Mouse (Mus musculus) forebrain, embryonic 14.5 days (tissue): Measurements from ENCODE around the gene Dop1b. TPM values are rescaled to one million over a fixed set of nuclear protein-coding genes. Genes with fewer than 3 reads are reported as not detected.

Experiments used
- ATAC-seq: fragments of 200-750 bp; cut with Nextera tagmentation; 2 replicates; pipeline ENCODE4 v1.8.0; 2017; ENCODE audit warnings: mild to moderate bottlenecking, moderate library complexity
- DNase-seq: peaks from one replicate; pipeline ENCODE4 v3.0.0-alpha.2; 2015; ENCODE audit warnings: low spot score
- H3K27ac ChIP-seq: fragments of 300-500 bp; sonication (generic); 2 replicates; pipeline ENCODE4 v1.5.1; 2014; ENCODE audit warnings: low read depth, mild to moderate bottlenecking, control low read depth, low read length, moderate library complexity
- H3K27me3 ChIP-seq: fragments of 300-500 bp; sonication (generic); replicated peaks from 2 replicates; pipeline ENCODE4 v1.6.1; 2014; ENCODE audit warnings: low read length, control low read depth, mixed read lengths; ENCODE audit not compliant: control insufficient read depth, insufficient read depth
- H3K36me3 ChIP-seq: fragments of 300-500 bp; sonication (generic); 2 replicates; pipeline ENCODE4 v1.6.1; 2014; ENCODE audit warnings: low read length, control low read depth; ENCODE audit not compliant: control insufficient read depth, insufficient read depth
- H3K4me1 ChIP-seq: fragments of 300-500 bp; sonication (generic); 2 replicates; pipeline ENCODE4 v1.6.1; 2014; ENCODE audit warnings: antibody characterized with exemption, low read length, control low read depth; ENCODE audit not compliant: control insufficient read depth, insufficient read depth
- H3K4me2 ChIP-seq: fragments of 300-500 bp; sonication (generic); 2 replicates; pipeline ENCODE4 v1.6.1; 2014; ENCODE audit warnings: mild to moderate bottlenecking, control low read depth, low read length
- H3K4me3 ChIP-seq: fragments of 300-500 bp; sonication (generic); 2 replicates; pipeline ENCODE4 v1.5.1; 2014; ENCODE audit warnings: low read depth, low read length, control low read depth
- H3K9ac ChIP-seq: fragments of 300-500 bp; sonication (generic); 2 replicates; pipeline ENCODE4 v1.6.1; 2014; ENCODE audit warnings: mild to moderate bottlenecking, low read length, control low read depth, moderate library complexity
- H3K9me3 ChIP-seq: fragments of 300-500 bp; sonication (generic); replicated peaks from 2 replicates; pipeline ENCODE4 v1.6.1; 2016; ENCODE audit warnings: low read length, control low read depth, mixed read lengths; ENCODE audit not compliant: control insufficient read depth
- WGBS: fragments of 180-500 bp; shearing (Covaris S2); extraction: QIAGEN DNeasy Blood & Tissue Kit; methylation state at CpG from one replicate; pipeline ENCODE4 v1.1.7; 2014; 5-methylcytosine and 5-hydroxymethylcytosine counted together
- polyA plus RNA-seq: library from polyadenylated mRNA; unstranded; fragments of >200 nt; fragmentation: Nextera tagmentation; extraction: Ambion mirVana; gene quantifications from 2 replicates; pipeline ENCODE4 v1.2.1, GENCODE M21; 2014

Dop1b gene
- polyA plus RNA-seq, 1 experiment from 2014 or later: 19.6 TPM

- Histone ChIP-seq H3K4me3 (no peak overlapping the region), H3K27ac (no peak overlapping the region), H3K9me3 (no peaks in the 10 kb centered on the region), H3K4me1 (no peaks in the 10 kb centered on the region), H3K27me3 (no peaks in the 10 kb centered on the region), H3K36me3 (peaks cover 28% of the 10 kb centered on the region), H3K9ac (no peak overlapping the region), H3K4me2 (no peak overlapping the region)
- 54% methylated on average over 1 of the region's 1 CpGs for WGBS
- ATAC-seq (no peak), DNase-seq (no peak)
These were observed 31.2 kb downstream of the Dop1b start for GRCm38 (mm10) chr16:93742903-93743302.

DNA sequence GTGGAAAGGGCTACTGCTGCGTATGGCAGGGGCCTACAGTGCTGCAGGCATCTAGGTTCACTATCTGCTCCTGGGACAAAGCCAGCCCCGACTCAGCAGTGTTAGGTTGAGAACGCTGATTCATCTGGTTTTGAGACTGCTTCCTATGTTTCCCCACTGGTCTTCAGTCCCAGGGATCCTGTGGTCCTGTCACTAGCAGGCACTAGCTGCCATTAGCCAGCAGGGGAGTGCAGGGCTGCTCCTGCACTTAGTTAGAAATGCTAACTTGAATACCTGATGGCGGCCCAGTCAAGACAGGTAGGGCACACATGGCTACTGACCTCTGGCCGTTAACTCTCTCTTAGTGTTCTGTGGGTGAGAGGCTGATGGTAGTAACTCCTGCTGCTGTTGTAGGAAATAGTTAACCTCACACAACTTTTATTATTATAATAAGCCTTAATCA is 32.4 kb downstream of the Dop1b start:
- ATAC-seq: no peak
- H3K36me3 ChIP-seq: peaks cover 27% of the 10 kb centered on the region
- WGBS: 79% methylated on average over 5 of the region's 5 CpGs

DNA sequence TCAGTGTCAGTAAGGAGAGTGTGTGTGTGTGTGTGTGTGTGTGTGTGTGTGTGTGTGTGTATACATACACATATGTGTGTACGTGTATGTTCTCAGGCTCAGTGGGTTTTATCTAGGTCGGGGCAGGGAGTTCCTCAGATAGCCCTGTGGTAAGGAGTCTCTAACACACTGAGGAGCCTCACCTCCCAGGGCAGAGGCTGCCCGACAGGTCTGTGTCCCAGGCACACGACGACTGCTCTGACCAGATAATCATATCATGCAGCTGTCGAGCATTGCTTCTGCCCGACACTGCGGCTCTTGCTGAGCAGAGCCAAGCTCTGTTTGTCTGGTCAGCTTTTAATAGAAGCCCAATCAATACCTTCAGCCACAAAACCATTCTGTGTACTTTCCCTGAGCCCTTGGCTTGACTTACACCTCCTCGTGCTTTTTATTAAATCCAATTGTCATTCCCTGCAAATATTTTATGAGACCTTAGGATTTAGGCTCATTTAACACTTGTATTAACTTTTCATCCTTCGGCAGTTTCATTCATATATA is 33.2 kb downstream of the Dop1b start:
- 89% methylated on average over 10 of the region's 10 CpGs for WGBS
- H3K36me3 ChIP-seq: peaks cover 19% of the 10 kb centered on the region
- no peaks in the 10 kb centered on the region for H3K27me3 ChIP-seq
- ATAC-seq (no peak), DNase-seq (no peak)
- H3K9me3 ChIP-seq: no peaks in the 10 kb centered on the region
- H3K4me1 ChIP-seq: no peaks in the 10 kb centered on the region
- no peak overlapping the region for H3K9ac ChIP-seq
- no peak overlapping the region for H3K27ac ChIP-seq
- no peak overlapping the region for H3K4me2 ChIP-seq
- no peak overlapping the region for H3K4me3 ChIP-seq

More for the DNA sequence above, 32.4 kb downstream of the Dop1b start:
- no peak overlapping the region for H3K4me3 ChIP-seq
- no peak for DNase-seq
- H3K4me2 ChIP-seq: no peak overlapping the region
- no peak overlapping the region for H3K9ac ChIP-seq
- no peaks in the 10 kb centered on the region for H3K4me1 ChIP-seq
- H3K27me3 ChIP-seq: no peaks in the 10 kb centered on the region
- no peaks in the 10 kb centered on the region for H3K9me3 ChIP-seq
- H3K27ac ChIP-seq: no peak overlapping the region

DNA sequence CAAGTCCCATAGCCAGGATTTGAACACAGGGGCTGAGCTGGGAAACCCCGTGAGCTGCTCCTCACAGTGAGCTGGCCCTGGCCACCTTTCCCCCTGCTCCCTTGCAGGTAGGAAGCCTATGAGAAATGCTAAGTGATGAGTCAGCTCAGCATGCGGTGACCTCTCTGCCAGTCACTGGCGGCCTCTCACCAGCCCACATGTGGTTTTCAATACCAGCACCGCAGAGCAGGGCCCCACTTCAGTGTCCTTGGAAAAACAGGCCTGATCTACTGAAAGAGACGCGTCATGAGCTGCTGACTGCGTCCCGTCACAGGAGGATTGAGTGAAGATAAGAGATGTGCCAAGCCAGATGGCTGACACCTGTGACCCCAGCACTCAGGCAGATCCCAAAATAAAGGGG is 34.7 kb downstream of the Dop1b start:
- DNase-seq: no peak
- no peak overlapping the region for H3K4me2 ChIP-seq
- H3K4me3 ChIP-seq: no peak overlapping the region
- H3K9ac ChIP-seq: no peak overlapping the region
- H3K36me3 ChIP-seq: peaks cover 11% of the 10 kb centered on the region; the same call in 1 of the 2 replicates
- H3K27ac ChIP-seq: no peak overlapping the region
- 88% methylated on average over 8 of the region's 8 CpGs for WGBS
- no peaks in the 10 kb centered on the region for H3K9me3 ChIP-seq
- no peak for ATAC-seq
- no peaks in the 10 kb centered on the region for H3K27me3 ChIP-seq
- H3K4me1 ChIP-seq: no peaks in the 10 kb centered on the region

DNA sequence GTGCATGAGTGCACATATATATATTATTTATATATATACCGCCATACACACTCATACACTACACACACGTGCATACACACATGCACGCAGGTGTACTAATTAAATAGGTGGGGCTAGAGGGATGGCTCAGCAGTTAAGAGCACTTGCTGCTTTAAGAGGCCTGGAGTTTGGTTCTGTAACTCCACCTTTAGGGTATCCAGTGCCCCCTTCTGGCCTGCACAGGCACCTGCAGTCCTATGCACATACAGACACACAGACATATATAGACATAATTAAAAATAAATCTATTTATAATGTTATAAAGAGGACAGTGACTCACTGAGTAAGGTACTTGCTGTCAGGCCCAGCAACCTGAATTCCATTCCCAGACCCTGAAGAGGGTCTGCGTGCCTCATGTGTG is 35.3 kb downstream of the Dop1b start:
- ATAC-seq: no peak
- 94% methylated on average over 4 of the region's 4 CpGs for WGBS
- Histone ChIP-seq H3K9me3 (no peaks in the 10 kb centered on the region), H3K36me3 (peaks cover 8% of the 10 kb centered on the region; the same call in 1 of the 2 replicates), H3K4me3 (no peak overlapping the region), H3K4me1 (no peaks in the 10 kb centered on the region), H3K9ac (no peak overlapping the region), H3K4me2 (no peak overlapping the region), H3K27ac (no peak overlapping the region), H3K27me3 (no peaks in the 10 kb centered on the region)
- DNase-seq: no peak

DNA sequence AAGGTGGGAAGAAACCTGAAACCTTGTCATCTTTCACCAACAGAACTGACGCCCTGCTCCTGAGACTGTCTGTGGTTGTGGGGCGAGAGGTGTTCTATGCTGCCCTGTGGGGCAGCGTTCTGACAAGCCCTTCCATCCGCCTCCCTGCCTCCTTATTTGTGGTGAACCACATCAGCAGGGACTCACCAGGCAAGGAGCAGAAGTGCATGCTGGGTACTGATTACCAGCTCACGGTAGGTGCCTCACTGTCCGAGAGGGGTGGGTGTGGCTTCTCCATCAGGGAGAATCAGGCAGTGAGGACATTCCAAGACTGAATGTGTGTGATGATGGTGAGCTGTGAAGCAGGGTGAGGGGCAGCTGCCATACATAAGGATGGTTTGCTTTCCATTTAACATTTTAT is 35.7 kb downstream of the Dop1b start:
- DNase-seq: no peak
- no peak for ATAC-seq
- Histone ChIP-seq H3K4me2 (no peak overlapping the region), H3K9me3 (no peaks in the 10 kb centered on the region), H3K27ac (no peak overlapping the region), H3K36me3 (peaks cover 5% of the 10 kb centered on the region; the same call in 1 of the 2 replicates), H3K9ac (no peak overlapping the region), H3K4me3 (no peak overlapping the region), H3K4me1 (no peaks in the 10 kb centered on the region), H3K27me3 (no peaks in the 10 kb centered on the region)
- 74% methylated on average over 6 of the region's 6 CpGs for WGBS

DNA sequence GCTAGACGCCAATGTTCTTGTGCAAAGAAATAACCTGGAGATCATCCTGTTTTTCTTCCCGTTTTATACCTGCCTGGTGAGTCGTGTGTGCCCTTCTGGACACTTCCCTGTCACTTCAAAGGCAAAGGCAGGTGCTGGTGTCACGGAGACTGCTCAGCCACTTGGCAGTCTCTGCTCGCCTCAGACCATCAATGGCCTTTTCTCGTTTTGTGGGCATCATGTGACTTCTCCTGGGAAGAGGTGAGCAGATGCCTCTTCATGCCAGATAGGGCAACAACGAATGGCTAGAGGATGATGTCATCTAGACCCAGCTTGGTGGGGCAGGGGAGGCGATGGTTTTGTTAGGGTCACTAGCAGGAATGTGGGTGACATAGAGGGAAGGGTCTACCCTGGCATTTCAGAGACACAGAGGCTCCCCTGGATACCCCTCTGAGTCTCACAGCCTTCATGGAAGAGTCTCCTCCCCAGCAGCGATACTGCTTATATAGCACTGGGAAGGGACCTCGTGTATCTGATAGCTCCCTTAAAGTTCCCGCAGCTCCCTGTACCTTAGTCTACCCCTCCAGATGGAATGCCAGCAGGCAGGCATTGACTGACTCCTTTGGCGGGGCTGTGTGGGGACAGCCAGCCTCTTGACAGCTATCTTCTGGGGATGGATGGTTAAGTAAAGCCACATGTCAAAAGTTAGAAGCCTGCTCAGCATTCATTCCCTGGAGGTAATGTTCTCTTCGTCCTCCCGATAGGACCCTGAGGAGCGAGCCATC is 37.6 kb downstream of the Dop1b start:
- no peaks in the 10 kb centered on the region for H3K4me1 ChIP-seq
- H3K36me3 ChIP-seq: peaks cover 15% of the 10 kb centered on the region
- ATAC-seq (no peak), DNase-seq (no peak)
- no peak overlapping the region for H3K4me2 ChIP-seq
- H3K27ac ChIP-seq: no peak overlapping the region
- WGBS: 80% methylated on average over 15 of the region's 15 CpGs
- H3K27me3 ChIP-seq: no peaks in the 10 kb centered on the region
- no peak overlapping the region for H3K4me3 ChIP-seq
- H3K9me3 ChIP-seq: no peaks in the 10 kb centered on the region
- H3K9ac ChIP-seq: no peak overlapping the region

DNA sequence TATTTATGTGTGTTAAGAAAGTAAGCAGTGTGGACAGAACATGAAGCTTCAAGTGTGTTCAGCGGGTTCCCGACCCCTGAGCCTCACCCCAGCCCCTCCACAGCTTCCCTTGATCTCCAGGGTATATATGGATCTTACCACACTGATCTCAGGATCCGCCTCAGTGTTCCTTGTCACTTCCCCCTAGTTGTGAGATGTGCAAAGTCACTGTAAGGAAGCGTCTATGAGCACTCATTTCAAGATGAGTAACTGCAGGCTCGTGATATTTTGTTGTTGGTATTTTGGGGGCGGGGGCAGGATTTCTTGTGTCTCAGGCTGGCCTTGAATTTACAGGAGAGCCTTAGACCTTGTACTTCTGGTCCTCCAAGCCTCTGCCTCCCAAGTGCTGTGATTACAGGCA is 38.8 kb downstream of the Dop1b start:
- ATAC-seq: no peak
- no peak overlapping the region for H3K27ac ChIP-seq
- H3K4me2 ChIP-seq: no peak overlapping the region
- H3K36me3 ChIP-seq: peaks cover 26% of the 10 kb centered on the region
- DNase-seq: no peak
- WGBS: 92% methylated on average over 6 of the region's 6 CpGs
- no peaks in the 10 kb centered on the region for H3K27me3 ChIP-seq
- H3K9me3 ChIP-seq: no peaks in the 10 kb centered on the region
- H3K9ac ChIP-seq: no peak overlapping the region
- no peaks in the 10 kb centered on the region for H3K4me1 ChIP-seq
- H3K4me3 ChIP-seq: no peak overlapping the region

DNA sequence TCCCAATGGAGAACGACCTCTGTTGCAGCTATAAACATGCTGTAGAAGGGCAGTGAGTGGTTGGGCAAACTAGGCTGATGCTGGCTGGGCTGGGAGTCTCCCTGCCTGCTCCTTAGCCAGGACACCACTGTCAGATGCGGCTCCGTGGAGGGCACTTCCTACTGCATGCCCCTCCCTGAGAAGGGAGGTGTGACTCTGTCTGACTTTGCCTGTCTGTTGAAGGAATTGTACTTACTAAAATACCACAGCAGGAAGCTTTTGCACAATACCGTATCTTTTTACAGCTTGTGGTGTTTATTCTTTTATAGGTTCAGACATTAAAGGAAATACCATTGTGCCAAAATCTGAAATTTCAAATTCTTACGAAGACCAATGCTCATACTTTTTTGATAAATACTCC is 40.1 kb downstream of the Dop1b start:
- Histone ChIP-seq H3K4me1 (no peaks in the 10 kb centered on the region), H3K9ac (no peak overlapping the region), H3K27ac (no peak overlapping the region), H3K36me3 (peaks cover 29% of the 10 kb centered on the region), H3K9me3 (no peaks in the 10 kb centered on the region), H3K4me2 (no peak overlapping the region), H3K4me3 (no peak overlapping the region), H3K27me3 (no peaks in the 10 kb centered on the region)
- ATAC-seq (no peak), DNase-seq (no peak)
- 63% methylated on average over 5 of the region's 5 CpGs for WGBS
